Mouse (Mus musculus) midbrain, embryonic 16.5 days (tissue): ENCODE measurements around the gene Ugt1a2. TPM values are rescaled to one million over a fixed set of nuclear protein-coding genes. Genes with fewer than 3 reads are reported as not detected.

Source experiments
- ATAC-seq: fragments of 200-750 bp; cut with Nextera tagmentation; 2 replicates; pipeline ENCODE4 v1.8.0; 2017; ENCODE audit warnings: moderate TSS enrichment
- H3K27ac ChIP-seq: fragments of 300-500 bp; sonication (generic); 2 replicates; pipeline ENCODE4 v1.5.1; 2014; ENCODE audit warnings: mild to moderate bottlenecking, low read length, mixed read lengths
- H3K27me3 ChIP-seq: fragments of 300-500 bp; sonication (generic); 2 replicates; pipeline ENCODE4 v1.6.1; 2014; ENCODE audit warnings: low read depth, low read length, mixed read lengths; ENCODE audit not compliant: control insufficient read depth, insufficient read depth
- H3K36me3 ChIP-seq: fragments of 300-500 bp; sonication (generic); 2 replicates; pipeline ENCODE4 v1.6.1; 2014; ENCODE audit warnings: mild to moderate bottlenecking, low read length, moderate library complexity, mixed read lengths; ENCODE audit not compliant: control insufficient read depth, insufficient read depth
- H3K4me1 ChIP-seq: fragments of 300-500 bp; sonication (generic); 2 replicates; pipeline ENCODE4 v1.6.1; 2014; ENCODE audit warnings: mild to moderate bottlenecking, low read length, mixed read lengths; ENCODE audit not compliant: control insufficient read depth, insufficient read depth
- H3K4me2 ChIP-seq: fragments of 300-500 bp; sonication (generic); 2 replicates; pipeline ENCODE4 v1.6.1; 2014; ENCODE audit warnings: mild to moderate bottlenecking, low read length, mixed read lengths
- H3K4me3 ChIP-seq: fragments of 300-500 bp; sonication (generic); 2 replicates; pipeline ENCODE4 v1.5.1; 2014; ENCODE audit warnings: low read depth, mild to moderate bottlenecking, low read length, moderate library complexity, mixed read lengths
- H3K9ac ChIP-seq: fragments of 300-500 bp; sonication (generic); 2 replicates; pipeline ENCODE4 v1.6.1; 2014; ENCODE audit warnings: low read depth, low read length, mixed read lengths
- H3K9me3 ChIP-seq: fragments of 300-500 bp; sonication (generic); replicated peaks from 2 replicates; pipeline ENCODE4 v1.6.1; 2014; ENCODE audit warnings: mild to moderate bottlenecking, low read length, mixed read lengths; ENCODE audit not compliant: control insufficient read depth, poor library complexity, severe bottlenecking
- WGBS: fragments of 180-500 bp; shearing (Covaris S2); extraction: QIAGEN DNeasy Blood & Tissue Kit; methylation state at CpG from one replicate; pipeline ENCODE4 v1.1.7; 2014; 5-methylcytosine and 5-hydroxymethylcytosine counted together
- polyA plus RNA-seq: library from polyadenylated mRNA; unstranded; fragments of >200 nt; fragmentation: Nextera tagmentation; extraction: Ambion mirVana; gene quantifications from 2 replicates; pipeline ENCODE4 v1.2.1, GENCODE M21; 2015

Gene Ugt1a2
- polyA plus RNA-seq, 1 experiment from 2014 or later = not detected

DNA sequence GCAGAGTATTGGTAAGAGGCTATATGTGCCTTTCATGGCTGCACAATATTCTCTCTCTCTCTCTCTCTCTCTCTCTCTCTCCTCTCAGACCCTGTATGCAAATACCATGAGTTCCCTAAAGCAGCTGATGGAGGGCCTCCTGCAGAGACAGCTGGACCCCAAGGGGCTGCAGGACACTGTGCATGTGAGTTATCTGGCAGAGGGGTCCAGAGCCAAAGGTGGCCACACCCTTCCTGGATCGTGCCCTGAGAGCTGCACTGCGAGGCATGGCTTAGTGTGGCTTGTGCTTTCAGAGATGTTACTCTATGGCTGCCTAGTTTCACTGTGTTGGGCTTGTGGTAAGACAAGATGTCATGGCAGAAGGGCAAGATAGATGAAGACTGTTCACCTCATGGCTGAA, 47.3 kb downstream of the Ugt1a2 start:
- Histone ChIP-seq H3K27me3 (no peaks in the 10 kb centered on the region), H3K36me3 (no peaks in the 10 kb centered on the region), H3K9ac (no peak overlapping the region), H3K9me3 (peaks cover 94% of the 10 kb centered on the region), H3K4me2 (no peak overlapping the region), H3K4me1 (no peaks in the 10 kb centered on the region), H3K4me3 (no peak overlapping the region), H3K27ac (no peak overlapping the region)
- WGBS = 59% methylated on average over 2 of the region's 2 CpGs
- no peak for ATAC-seq

- no peaks in the 10 kb centered on the region for H3K4me1 ChIP-seq
- no peak overlapping the region for H3K9ac ChIP-seq
- H3K27ac ChIP-seq = no peak overlapping the region
- H3K4me2 ChIP-seq = no peak overlapping the region
- H3K9me3 ChIP-seq = peaks cover 90% of the 10 kb centered on the region
- ATAC-seq = no peak
- no peak overlapping the region for H3K4me3 ChIP-seq
- no peaks in the 10 kb centered on the region for H3K27me3 ChIP-seq
- H3K36me3 ChIP-seq = no peaks in the 10 kb centered on the region
- 73% methylated on average over 4 of the region's 4 CpGs for WGBS
Measured at GRCm38 (mm10) chr1:88248658-88249057, 48.3 kb downstream of the Ugt1a2 start.

DNA sequence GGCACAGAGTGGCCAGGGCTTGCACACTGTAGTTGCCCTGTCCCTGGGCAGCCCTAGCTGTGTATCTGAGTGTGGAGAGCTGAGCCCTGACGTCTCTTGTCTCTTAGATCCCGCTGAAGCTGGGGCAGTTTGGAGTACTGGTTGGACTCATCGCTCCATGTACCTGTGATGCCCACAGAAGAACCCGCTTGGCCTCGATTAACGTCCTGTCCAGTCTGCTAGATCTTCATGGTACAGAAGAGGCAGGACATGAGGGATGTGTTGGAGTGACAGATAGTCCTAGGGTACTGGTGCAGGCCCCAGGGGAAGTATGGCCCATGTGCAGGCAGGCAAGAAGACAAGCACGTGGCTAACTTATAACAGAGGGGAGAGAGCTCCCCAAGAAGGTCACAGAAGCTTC, 49.2 kb downstream of the Ugt1a2 start:
- no peak overlapping the region for H3K4me2 ChIP-seq
- H3K36me3 ChIP-seq = no peaks in the 10 kb centered on the region
- 77% methylated on average over 7 of the region's 7 CpGs for WGBS
- no peak overlapping the region for H3K4me3 ChIP-seq
- no peak overlapping the region for H3K27ac ChIP-seq
- H3K9ac ChIP-seq = no peak overlapping the region
- H3K9me3 ChIP-seq = peaks cover 85% of the 10 kb centered on the region
- ATAC-seq = no peak
- no peaks in the 10 kb centered on the region for H3K4me1 ChIP-seq
- H3K27me3 ChIP-seq = no peaks in the 10 kb centered on the region

DNA sequence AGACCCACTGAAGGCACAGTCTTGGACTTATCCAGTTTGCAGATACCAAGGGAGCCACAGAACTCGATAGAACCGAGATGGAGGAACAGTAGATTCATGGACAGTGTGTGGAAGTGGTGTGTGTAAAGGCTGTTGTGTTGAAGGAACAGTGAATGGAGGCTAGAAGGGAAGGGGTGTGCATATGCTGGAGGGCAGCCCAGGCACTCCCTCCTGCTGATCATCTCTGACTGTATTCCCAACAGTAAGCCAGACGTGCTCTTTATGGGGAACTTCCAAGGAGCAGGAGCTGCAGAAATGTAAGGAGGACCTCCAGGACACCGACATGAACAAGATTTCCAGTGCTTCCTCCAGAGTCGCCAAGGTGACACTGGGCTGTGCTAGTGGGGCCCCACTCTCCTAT, 49.6 kb downstream of the Ugt1a2 start:
- WGBS = 85% methylated on average over 5 of the region's 5 CpGs
- no peaks in the 10 kb centered on the region for H3K4me1 ChIP-seq
- no peaks in the 10 kb centered on the region for H3K27me3 ChIP-seq
- no peak overlapping the region for H3K9ac ChIP-seq
- H3K9me3 ChIP-seq = peaks cover 85% of the 10 kb centered on the region
- no peak overlapping the region for H3K4me2 ChIP-seq
- no peak overlapping the region for H3K4me3 ChIP-seq
- no peak overlapping the region for H3K27ac ChIP-seq
- H3K36me3 ChIP-seq = no peaks in the 10 kb centered on the region
- ATAC-seq = no peak

DNA sequence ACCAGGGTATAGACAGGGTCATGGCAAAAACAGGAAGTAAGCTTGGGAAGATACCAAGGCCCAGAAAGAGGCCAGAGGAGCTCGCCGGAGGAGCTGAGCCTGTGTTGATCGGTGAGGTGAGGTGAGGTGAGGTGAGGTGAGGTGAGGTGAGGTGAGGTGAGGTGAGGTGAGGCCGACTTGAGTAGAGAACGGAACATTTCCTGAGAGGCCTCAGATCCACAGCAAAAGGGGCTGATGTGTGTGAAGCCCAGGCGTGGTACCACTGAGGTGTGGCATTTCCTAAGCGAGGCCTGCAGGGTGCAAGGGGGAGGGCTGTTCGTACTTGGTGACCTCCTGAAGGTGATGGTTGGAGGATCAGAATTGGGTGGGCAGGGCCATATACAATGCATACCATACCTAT, 52.7 kb downstream of the Ugt1a2 start:
- peaks cover 80% of the 10 kb centered on the region for H3K9me3 ChIP-seq
- no peak overlapping the region for H3K4me3 ChIP-seq
- no peaks in the 10 kb centered on the region for H3K36me3 ChIP-seq
- no peak overlapping the region for H3K27ac ChIP-seq
- no peaks in the 10 kb centered on the region for H3K4me1 ChIP-seq
- ATAC-seq = no peak
- no peak overlapping the region for H3K4me2 ChIP-seq
- no peaks in the 10 kb centered on the region for H3K27me3 ChIP-seq
- H3K9ac ChIP-seq = no peak overlapping the region
- 74% methylated on average over 8 of the region's 8 CpGs for WGBS

- Histone ChIP-seq H3K27me3 (no peaks in the 10 kb centered on the region), H3K4me3 (no peak overlapping the region), H3K4me1 (no peaks in the 10 kb centered on the region), H3K36me3 (no peaks in the 10 kb centered on the region), H3K9ac (no peak overlapping the region), H3K9me3 (peaks cover 76% of the 10 kb centered on the region), H3K27ac (no peak overlapping the region), H3K4me2 (no peak overlapping the region)
- WGBS = 73% methylated on average over 6 of the region's 6 CpGs
- ATAC-seq = no peak
Measured at GRCm38 (mm10) chr1:88253540-88253939, 53.1 kb downstream of the Ugt1a2 start.

DNA sequence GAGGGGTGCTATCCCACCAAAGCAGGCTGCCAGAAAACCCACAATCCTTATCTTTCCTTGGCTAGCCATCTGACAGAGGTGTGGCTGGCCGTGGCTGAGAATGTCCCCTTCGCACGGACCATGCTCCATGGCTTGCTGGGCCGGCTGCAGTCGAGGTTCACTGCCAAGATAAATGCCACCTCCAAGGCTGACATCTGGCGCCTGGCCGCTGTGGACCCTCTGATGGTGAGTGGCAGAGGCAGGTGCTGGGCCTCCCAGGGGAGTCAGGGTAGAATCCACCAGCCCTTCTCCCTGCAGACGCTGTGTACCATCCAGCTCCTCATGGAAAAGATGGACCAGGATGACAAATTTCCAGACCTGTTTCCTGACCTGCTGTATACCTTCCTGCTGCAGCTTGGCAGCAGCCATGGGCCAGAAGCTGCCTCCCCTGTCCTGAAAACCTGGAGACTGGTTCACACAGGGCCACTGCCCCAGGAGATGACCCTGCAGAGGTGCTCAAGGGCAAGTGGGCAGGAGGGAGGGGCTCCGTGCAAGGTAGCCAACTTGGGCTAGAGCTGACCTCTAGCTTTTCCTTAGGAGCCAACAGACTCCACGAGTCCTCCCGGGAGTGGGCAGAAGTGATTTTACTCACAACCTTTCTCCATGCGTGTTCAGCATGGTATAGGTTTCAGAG, 54.5 kb downstream of the Ugt1a2 start:
- peaks cover 3% of the 10 kb centered on the region for H3K36me3 ChIP-seq
- 88% methylated on average over 12 of the region's 12 CpGs for WGBS
- no peak overlapping the region for H3K4me3 ChIP-seq
- no peak for ATAC-seq
- H3K4me1 ChIP-seq = no peaks in the 10 kb centered on the region
- H3K4me2 ChIP-seq = no peak overlapping the region
- H3K27me3 ChIP-seq = no peaks in the 10 kb centered on the region
- H3K27ac ChIP-seq = no peak overlapping the region
- peaks cover 62% of the 10 kb centered on the region for H3K9me3 ChIP-seq
- no peak overlapping the region for H3K9ac ChIP-seq

DNA sequence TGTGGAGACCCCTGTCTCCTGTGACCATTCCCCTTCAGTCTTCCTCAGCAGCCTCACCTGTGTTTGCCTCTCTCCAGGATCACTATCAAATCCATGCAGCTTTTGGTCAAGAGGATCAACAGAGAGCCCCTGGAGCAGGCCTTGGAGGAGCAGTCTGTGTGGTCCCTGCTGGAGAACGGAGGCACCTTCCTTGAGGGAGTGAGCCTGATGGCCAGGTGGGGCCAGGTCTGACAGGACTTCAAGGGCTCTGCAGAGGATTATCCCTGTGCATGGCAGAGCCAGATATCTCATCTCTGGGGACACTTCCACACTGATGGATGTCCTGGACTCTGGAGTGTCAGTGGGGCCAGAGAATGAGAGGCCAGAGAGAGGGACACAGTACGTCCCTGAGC, 55.1 kb downstream of the Ugt1a2 start:
- no peak overlapping the region for H3K4me2 ChIP-seq
- ATAC-seq = no peak
- H3K27me3 ChIP-seq = no peaks in the 10 kb centered on the region
- peaks cover 8% of the 10 kb centered on the region for H3K36me3 ChIP-seq
- H3K27ac ChIP-seq = no peak overlapping the region
- 55% methylated on average over 2 of the region's 2 CpGs for WGBS
- H3K4me3 ChIP-seq = no peak overlapping the region
- H3K9ac ChIP-seq = no peak overlapping the region
- H3K9me3 ChIP-seq = peaks cover 57% of the 10 kb centered on the region
- no peaks in the 10 kb centered on the region for H3K4me1 ChIP-seq

DNA sequence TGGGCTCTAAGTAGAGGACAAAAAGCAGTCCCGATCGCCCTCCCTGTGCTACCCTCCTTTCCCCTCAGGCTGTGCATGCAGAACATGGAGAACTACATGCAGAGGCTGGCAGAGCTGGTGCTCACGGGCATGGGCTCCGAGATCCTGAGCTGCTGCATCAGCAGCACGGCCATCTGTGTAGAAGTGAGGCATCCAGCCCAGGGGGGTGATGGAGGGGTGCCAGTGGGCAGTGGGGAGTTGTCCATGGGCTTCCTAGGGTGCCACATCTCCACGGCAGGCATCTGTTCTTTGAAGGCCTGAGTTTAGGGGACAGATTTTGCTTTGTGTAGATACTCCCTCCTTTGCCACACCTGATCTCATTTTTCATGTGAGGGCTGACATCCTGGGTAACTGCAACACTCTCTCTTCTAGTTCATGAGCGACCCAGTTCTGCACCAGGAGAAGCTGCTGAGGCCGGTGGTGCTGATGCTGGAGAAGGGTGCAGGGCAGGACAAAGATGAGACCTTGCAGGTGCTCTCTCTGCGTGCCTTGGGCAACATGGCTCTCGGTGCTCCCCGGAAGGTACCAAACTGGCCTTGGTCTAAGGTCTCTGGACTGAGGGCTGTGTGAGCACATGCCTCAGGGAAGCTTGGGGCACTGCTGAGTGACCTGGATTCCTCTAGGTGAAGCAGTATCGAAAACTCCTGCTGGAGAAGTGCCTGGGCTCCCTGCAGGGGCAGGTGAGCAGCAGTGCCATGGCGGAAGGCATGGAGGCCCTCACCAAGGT, 55.8 kb downstream of the Ugt1a2 start:
- no peaks in the 10 kb centered on the region for H3K4me1 ChIP-seq
- no peak for ATAC-seq
- H3K4me2 ChIP-seq = no peak overlapping the region
- WGBS = 82% methylated on average over 13 of the region's 13 CpGs
- peaks cover 50% of the 10 kb centered on the region for H3K9me3 ChIP-seq
- no peak overlapping the region for H3K9ac ChIP-seq
- H3K4me3 ChIP-seq = no peak overlapping the region
- peaks cover 10% of the 10 kb centered on the region for H3K36me3 ChIP-seq
- no peak overlapping the region for H3K27ac ChIP-seq
- H3K27me3 ChIP-seq = no peaks in the 10 kb centered on the region
